Mouse (Mus musculus): ENCODE results near the gene Slc16a5.

GRCm38 (mm10) chr11:115450176-115450575 lies 12.1 kb upstream of the Slc16a5 start:
- no peak for TF ChIP-seq CTCF (conservative IDR thresholded peaks at IDR 0.05; ENCODE audit: low read length)
- no peak for TF ChIP-seq NANOG (IDR thresholded peaks at IDR 0.05; ENCODE audit: borderline replicate concordance, low read length)
- no peak for TF ChIP-seq POU5F1 (IDR thresholded peaks at IDR 0.05; ENCODE audit: borderline replicate concordance, low read length)

Measured in E14TG2a.4 (cell line).